Mouse (Mus musculus) hindbrain, embryonic 16.5 days (tissue): Measurements from ENCODE around the gene Ly6g6d. TPM values are rescaled to one million over a fixed set of nuclear protein-coding genes. Genes with fewer than 3 reads are reported as not detected.

ENCODE experiments used
- ATAC-seq: fragments of 200-750 bp; cut with Nextera tagmentation; 2 replicates; pipeline ENCODE4 v1.8.0; 2017; ENCODE audit warnings: moderate TSS enrichment, moderate library complexity
- H3K27ac ChIP-seq: fragments of 300-500 bp; sonication (generic); 2 replicates; pipeline ENCODE4 v1.5.1; 2014; ENCODE audit warnings: low read depth, mild to moderate bottlenecking, control low read depth, low read length, moderate library complexity
- H3K27me3 ChIP-seq: fragments of 300-500 bp; sonication (generic); replicated peaks from 2 replicates; pipeline ENCODE4 v1.6.1; 2014; ENCODE audit warnings: low read length; ENCODE audit not compliant: control insufficient read depth, insufficient read depth
- H3K36me3 ChIP-seq: fragments of 300-500 bp; sonication (generic); 2 replicates; pipeline ENCODE4 v1.6.1; 2014; ENCODE audit warnings: mild to moderate bottlenecking, low read length, moderate library complexity, mixed read lengths; ENCODE audit not compliant: control insufficient read depth, insufficient read depth
- H3K4me1 ChIP-seq: fragments of 300-500 bp; sonication (generic); 2 replicates; pipeline ENCODE4 v1.6.1; 2014; ENCODE audit warnings: low read depth, low read length; ENCODE audit not compliant: control insufficient read depth, insufficient read depth
- H3K4me2 ChIP-seq: fragments of 300-500 bp; sonication (generic); 2 replicates; pipeline ENCODE4 v1.6.1; 2014; ENCODE audit warnings: mild to moderate bottlenecking, low read length, control low read depth, moderate library complexity
- H3K4me3 ChIP-seq: fragments of 300-500 bp; sonication (generic); 2 replicates; pipeline ENCODE4 v1.5.1; 2014; ENCODE audit warnings: mild to moderate bottlenecking, low read length, control low read depth, moderate library complexity
- H3K9ac ChIP-seq: fragments of 300-500 bp; sonication (generic); 2 replicates; pipeline ENCODE4 v1.6.1; 2014; ENCODE audit warnings: low read depth, mild to moderate bottlenecking, control low read depth, low read length, moderate library complexity
- H3K9me3 ChIP-seq: fragments of 300-500 bp; sonication (generic); 2 replicates; pipeline ENCODE4 v1.6.1; 2014; ENCODE audit warnings: mild to moderate bottlenecking, low read length, moderate library complexity; ENCODE audit not compliant: control insufficient read depth
- WGBS: fragments of 180-500 bp; shearing (Covaris S2); extraction: QIAGEN DNeasy Blood & Tissue Kit; methylation state at CpG from one replicate; pipeline ENCODE4 v1.1.7; 2014; 5-methylcytosine and 5-hydroxymethylcytosine counted together
- polyA plus RNA-seq: library from polyadenylated mRNA; unstranded; fragments of >200 nt; fragmentation: Nextera tagmentation; extraction: Ambion mirVana; gene quantifications from 2 replicates; pipeline ENCODE4 v1.2.1, GENCODE M21; 2015

Ly6g6d gene
- polyA plus RNA-seq, 1 experiment from 2014 or later = 0.68 TPM

DNA sequence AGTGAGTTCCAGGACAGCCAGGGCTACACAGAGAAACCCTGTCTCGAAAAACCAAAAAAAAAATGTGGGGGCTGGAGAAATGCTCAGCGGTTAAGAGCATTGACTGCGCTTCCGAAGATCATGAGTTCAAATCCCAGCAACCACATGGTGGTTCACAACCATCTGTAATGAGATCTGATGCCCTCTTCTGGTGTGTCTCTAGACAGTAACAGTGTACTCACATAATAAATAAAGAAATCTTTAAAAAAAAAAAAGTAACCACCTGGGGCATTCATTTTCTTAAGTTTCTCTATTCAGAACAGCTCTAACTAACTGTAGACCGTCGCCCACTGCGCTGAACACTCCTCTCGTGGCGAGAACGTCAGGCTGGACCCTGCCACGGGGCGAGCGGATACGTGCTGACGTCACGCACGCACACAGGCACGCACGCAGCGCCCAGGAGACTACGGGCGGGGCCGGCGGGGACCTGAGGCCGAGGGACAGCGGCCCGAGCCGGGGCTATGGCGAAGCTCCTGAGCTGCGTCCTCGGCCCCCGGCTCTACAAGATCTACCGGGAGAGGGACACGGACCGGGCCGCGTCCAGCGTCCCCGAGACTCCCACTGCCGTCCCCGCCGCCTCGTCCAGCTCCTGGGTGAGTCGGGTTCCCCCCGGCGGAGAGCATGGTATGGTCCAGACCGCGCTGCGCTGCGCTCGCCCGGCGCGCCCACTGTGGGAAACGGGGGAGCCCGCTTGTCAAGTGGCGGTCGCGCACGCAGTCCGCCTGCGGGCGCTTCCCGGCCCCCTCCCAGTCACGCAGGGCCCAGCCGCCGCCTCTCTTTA is 11.2 kb upstream of the Ly6g6d start, which contains the start of gene Abhd16a:
Gene Abhd16a (plus strand): TSS at position 439 of the 820 bp plus-strand sequence.
- WGBS = 5% methylated on average over 38 of the region's 67 CpGs
- H3K4me3 ChIP-seq = peak within 1 kb of the TSS; percentile 68
- H3K36me3 ChIP-seq = peaks cover 14% of the 10 kb centered on the region
- H3K9ac ChIP-seq = peak within 1 kb of the TSS; percentile 95
- H3K27ac ChIP-seq = peak within 1 kb of the TSS; percentile 99
- peak; percentile 98 for ATAC-seq
- H3K27me3 ChIP-seq = 0 out of 2 replicates have a peak, but pooled peaks cover 2% of the 10 kb centered on the region
- peaks cover 8% of the 10 kb centered on the region for H3K4me1 ChIP-seq
- H3K4me2 ChIP-seq = peak within 1 kb of the TSS; percentile 71
- no peaks in the 10 kb centered on the region for H3K9me3 ChIP-seq

GRCm38 (mm10) chr17:35088151-35088550 is 10.3 kb upstream of the Ly6g6d start:
- WGBS = 54% methylated on average over 2 of the region's 2 CpGs
- Histone ChIP-seq H3K9me3 (no peaks in the 10 kb centered on the region), H3K4me1 (peaks cover 8% of the 10 kb centered on the region), H3K9ac (no peak overlapping the region), H3K27me3 (0 out of 2 replicates have a peak, but pooled peaks cover 2% of the 10 kb centered on the region), H3K4me3 (no peak overlapping the region), H3K4me2 (no peak overlapping the region), H3K36me3 (peaks cover 13% of the 10 kb centered on the region), H3K27ac (no peak overlapping the region)
- ATAC-seq = no peak

GRCm38 (mm10) chr17:35085208-35085865 is 7.5 kb upstream of the Ly6g6d start, which contains the start of gene Ly6g6f:
Gene Ly6g6f, minus strand, starts transcription at chr17:35085610.
- WGBS = 83% methylated on average over 7 of the region's 7 CpGs
- no peaks in the 10 kb centered on the region for H3K9me3 ChIP-seq
- H3K9ac ChIP-seq = no peak within 1 kb of the TSS
- no peak within 1 kb of the TSS for H3K4me2 ChIP-seq
- H3K4me3 ChIP-seq = no peak within 1 kb of the TSS
- 0 out of 2 replicates have a peak, but pooled peaks cover 2% of the 10 kb centered on the region for H3K27me3 ChIP-seq
- H3K4me1 ChIP-seq = peaks cover 5% of the 10 kb centered on the region
- no peak within 1 kb of the TSS for H3K27ac ChIP-seq
- no peak for ATAC-seq
- no peaks in the 10 kb centered on the region for H3K36me3 ChIP-seq

- Histone ChIP-seq H3K36me3 (no peaks in the 10 kb centered on the region), H3K9me3 (no peaks in the 10 kb centered on the region), H3K4me1 (no peaks in the 10 kb centered on the region), H3K4me3 (no peak overlapping the region), H3K27me3 (0 out of 2 replicates have a peak, but pooled peaks cover 2% of the 10 kb centered on the region), H3K27ac (no peak overlapping the region), H3K9ac (no peak overlapping the region), H3K4me2 (no peak overlapping the region)
- ATAC-seq = no peak
- 89% methylated on average over 3 of the region's 3 CpGs for WGBS
Measured at GRCm38 (mm10) chr17:35083929-35084497, 6.1 kb upstream of the Ly6g6d start.

- 87% methylated on average over 16 of the region's 16 CpGs for WGBS
- Histone ChIP-seq H3K27ac (no peak overlapping the region), H3K9ac (no peak overlapping the region), H3K27me3 (0 out of 2 replicates have a peak, but pooled peaks cover 2% of the 10 kb centered on the region), H3K36me3 (no peaks in the 10 kb centered on the region), H3K9me3 (no peaks in the 10 kb centered on the region), H3K4me2 (no peak overlapping the region), H3K4me1 (no peaks in the 10 kb centered on the region), H3K4me3 (no peak overlapping the region)
- ATAC-seq = no peak
Measured at GRCm38 (mm10) chr17:35082841-35083576, 5.1 kb upstream of the Ly6g6d start.

DNA sequence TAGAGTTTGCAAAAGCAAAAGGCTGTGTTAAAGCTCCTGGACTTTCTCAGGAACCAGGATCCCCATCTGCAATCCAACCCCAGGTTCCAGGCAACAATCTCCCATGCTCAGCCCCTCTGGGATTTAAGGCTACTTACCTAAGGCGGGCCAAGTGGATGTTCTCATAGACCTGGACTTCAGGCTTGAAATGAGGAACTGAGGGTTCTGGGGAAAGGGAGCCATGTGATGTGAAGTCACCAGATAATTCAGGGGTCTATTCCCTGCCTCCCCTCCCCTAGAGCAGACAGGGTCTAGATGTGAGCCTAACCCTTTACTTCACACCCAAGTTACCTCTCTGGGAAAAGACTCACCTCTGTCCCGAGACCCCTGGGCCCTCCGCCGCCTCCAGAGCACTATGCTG is 2.8 kb upstream of the Ly6g6d start:
- no peak for ATAC-seq
- no peak overlapping the region for H3K27ac ChIP-seq

GRCm38 (mm10) chr17:35080248-35080647 is 2.4 kb upstream of the Ly6g6d start:
- H3K4me1 ChIP-seq = no peaks in the 10 kb centered on the region; the same call in 1 of the 2 replicates
- H3K36me3 ChIP-seq = no peaks in the 10 kb centered on the region
- no peak for ATAC-seq
- H3K9me3 ChIP-seq = no peaks in the 10 kb centered on the region
- 0 out of 2 replicates have a peak, but pooled peaks cover 2% of the 10 kb centered on the region for H3K27me3 ChIP-seq
- WGBS = 65% methylated on average over 6 of the region's 6 CpGs
- H3K4me3 ChIP-seq = no peak overlapping the region
- no peak overlapping the region for H3K27ac ChIP-seq
- H3K4me2 ChIP-seq = no peak overlapping the region
- H3K9ac ChIP-seq = no peak overlapping the region

More for the DNA sequence above, 2.8 kb upstream of the Ly6g6d start:
- no peaks in the 10 kb centered on the region for H3K36me3 ChIP-seq
- no peaks in the 10 kb centered on the region; the same call in 1 of the 2 replicates for H3K4me1 ChIP-seq
- H3K9ac ChIP-seq = no peak overlapping the region
- no peaks in the 10 kb centered on the region for H3K9me3 ChIP-seq
- WGBS = 68% methylated on average over 4 of the region's 4 CpGs
- H3K27me3 ChIP-seq = 0 out of 2 replicates have a peak, but pooled peaks cover 2% of the 10 kb centered on the region
- no peak overlapping the region for H3K4me3 ChIP-seq
- no peak overlapping the region for H3K4me2 ChIP-seq

DNA sequence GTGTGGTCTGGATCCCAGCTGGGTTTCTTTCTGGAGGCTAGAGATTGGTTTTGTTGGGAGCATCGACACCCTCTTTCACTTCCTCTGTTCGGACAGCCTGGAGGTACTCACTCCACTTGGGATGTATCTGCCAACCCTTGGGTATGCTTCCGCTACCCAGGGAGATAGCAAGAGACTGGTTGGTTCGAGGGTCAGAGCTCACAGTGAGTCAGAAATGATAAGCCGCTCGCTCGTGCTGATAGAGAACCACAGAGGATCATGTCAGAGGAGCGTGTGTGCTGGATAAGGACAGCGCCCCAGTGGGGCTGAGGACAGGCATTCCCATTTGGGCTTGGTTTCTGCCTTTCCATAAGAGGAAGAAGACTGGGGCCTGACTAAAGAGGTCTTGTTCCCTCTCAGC is 1.9 kb upstream of the Ly6g6d start:
- ATAC-seq = no peak
- Histone ChIP-seq H3K27me3 (0 out of 2 replicates have a peak, but pooled peaks cover 2% of the 10 kb centered on the region), H3K36me3 (no peaks in the 10 kb centered on the region), H3K4me1 (no peaks in the 10 kb centered on the region; the same call in 1 of the 2 replicates), H3K9me3 (no peaks in the 10 kb centered on the region), H3K4me3 (no peak overlapping the region), H3K4me2 (no peak overlapping the region), H3K9ac (no peak overlapping the region), H3K27ac (no peak overlapping the region)
- 72% methylated on average over 9 of the region's 9 CpGs for WGBS
